Mouse (Mus musculus) left cerebral cortex, postnatal 14 days (tissue): ENCODE results near the gene Tarbp2. TPM values are rescaled to one million over a fixed set of nuclear protein-coding genes. Genes with fewer than 3 reads are reported as not detected.
A peak's percentile ranks its signal among the peaks of the same experiment; 100 is the strongest.

Experiments used
- DNase-seq, 2 experiments: peaks; one replicate each; pipeline ENCODE4 v3.0.0; 2021 to 2022; ENCODE audit warnings: low spot score in 2 of 2, mixed read lengths in 1 of 2
- intact Hi-C: fragments of 180-260 bp; cut with DNase I; formaldehyde crosslinking; loops from one replicate; pipeline ENCODE4 v1.15.1; 2025
- long read RNA-seq, 2 experiments: library from polyadenylated mRNA; stranded (forward); transcript quantifications; one replicate each; pipeline ENCODE4 v2.0.0; 2021
- total RNA-seq, 2 experiments: library from RNA; stranded (reverse); gene quantifications; 2 replicates each; pipeline ENCODE4 v1.2.3; 2021

Gene Tarbp2
- total RNA-seq: 10 to 100 TPM; 32.4 to 34.2 TPM
- long read RNA-seq, experiment 1, transcript Tarbp2-201 (9 exons, 1,523 nt): major isoform, 11 of 37 reads
- long read RNA-seq, experiment 1, partial matches to known transcripts: 11 of 37 reads
- long read RNA-seq, experiment 1, other reads (novel, unspliced or antisense): 14 of 37 reads
- long read RNA-seq, experiment 2, transcript Tarbp2-201 (9 exons, 1,523 nt): major isoform, 7 of 18 reads
- long read RNA-seq, experiment 2, partial matches to known transcripts: 3 of 18 reads
- long read RNA-seq, experiment 2, other reads (novel, unspliced or antisense): 7 of 18 reads

DNA sequence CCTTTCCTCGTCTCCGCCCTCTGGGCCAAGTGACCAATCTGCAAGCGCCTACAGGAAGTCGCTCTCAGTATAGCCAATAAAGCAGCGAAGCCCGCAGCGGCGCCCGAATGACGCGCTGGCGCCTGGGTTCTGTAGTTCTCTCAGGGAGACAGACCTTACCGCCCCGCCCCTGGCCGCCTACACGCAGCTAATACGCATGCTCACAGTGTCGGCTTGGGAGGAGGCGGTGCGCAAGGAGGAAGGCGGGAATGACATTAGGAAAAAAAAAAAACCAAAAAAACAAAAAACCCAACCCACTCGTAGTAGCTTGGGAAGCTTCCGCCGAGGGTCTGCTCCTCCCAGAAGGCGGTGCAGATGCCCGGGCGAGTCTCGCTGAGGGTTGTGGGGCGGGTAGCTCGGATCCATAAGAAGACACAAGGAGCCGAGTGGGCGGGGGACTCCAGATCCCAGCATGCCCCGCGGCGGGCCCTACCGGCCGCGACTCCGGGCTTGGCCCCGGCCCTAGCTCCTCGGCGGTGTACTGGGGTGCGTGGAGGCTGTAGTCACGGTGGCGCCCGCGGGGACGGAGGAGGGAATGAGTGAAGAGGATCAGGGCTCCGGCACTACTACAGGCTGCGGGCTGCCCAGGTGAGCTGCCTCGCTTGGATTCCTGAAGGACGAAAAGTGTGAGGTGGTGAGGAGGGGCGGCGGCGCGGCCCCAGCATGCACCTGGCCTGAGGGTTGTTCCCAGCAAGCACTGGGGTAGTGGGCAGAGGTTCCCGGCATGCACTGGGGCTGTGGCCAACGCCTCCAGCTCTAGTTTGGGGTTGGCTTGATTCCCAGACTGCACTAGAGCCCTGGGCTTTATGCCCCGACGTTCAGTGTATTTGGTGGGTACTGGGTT lies at the start of gene Tarbp2:
Tarbp2 (plus strand) TSS at position 217 of the 883 bp plus-strand sequence.
- intact Hi-C loops: no loop called here

GRCm38 (mm10) chr15:102468675-102469370 lies 49.2 kb upstream of the Tarbp2 start:
- intact Hi-C loops: no loop called here
- no peak for DNase-seq

More for the DNA sequence above, at the start of gene Tarbp2:
- DNase-seq: peak; percentile 100

GRCm38 (mm10) chr15:102470183-102470604 lies 47.8 kb upstream of the Tarbp2 start, which contains the start of gene Pcbp2:
TSS of gene Pcbp2 (plus strand) at chr15:102470539.
- intact Hi-C loops: loop anchor here (5.0 kb wide), 1 partner anchor 42 kb away; no protein-coding TSS in a partner anchor
- peak; percentile 96 to 97 for DNase-seq

DNA sequence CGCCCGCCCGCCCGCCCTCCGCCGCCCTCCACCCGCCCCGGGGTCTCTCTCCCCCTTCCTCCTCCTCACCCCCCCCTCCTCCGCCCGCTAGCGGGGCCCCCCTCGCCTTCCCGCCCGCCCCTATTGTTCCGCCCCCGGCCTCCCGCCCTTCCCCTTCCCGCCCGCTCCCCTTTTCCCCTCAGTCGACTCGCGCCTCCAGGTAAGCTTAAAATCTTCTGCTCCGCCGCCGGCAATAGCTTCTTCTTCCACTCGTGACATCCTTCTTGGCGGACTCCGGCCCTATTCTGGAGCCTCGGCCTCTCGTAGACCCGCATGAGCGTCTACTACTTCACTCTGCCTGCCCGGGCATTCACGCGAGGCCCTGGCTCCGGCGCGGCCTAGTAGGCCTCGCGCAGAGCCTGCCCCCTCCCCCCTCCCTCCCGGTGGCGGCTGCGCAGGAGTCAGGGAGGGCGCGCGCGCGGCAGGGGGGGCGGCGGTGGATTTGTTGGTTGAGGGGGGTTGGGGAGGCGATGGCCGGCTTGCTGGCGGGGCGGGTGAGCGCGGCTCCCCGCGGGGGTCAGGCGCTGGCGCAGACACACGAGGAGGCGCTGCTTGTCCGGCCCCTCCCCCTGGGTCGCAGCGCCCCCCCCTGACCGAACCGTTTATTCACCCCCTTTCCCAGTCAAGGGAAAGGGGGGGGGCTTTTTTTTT lies 47.2 kb upstream of the Tarbp2 start:
- intact Hi-C loops: loop anchor here (5.0 kb wide), 1 partner anchor 42 kb away; no protein-coding TSS in a partner anchor
- peak; percentile 77 to 80 for DNase-seq

GRCm38 (mm10) chr15:102471295-102471645 lies 46.7 kb upstream of the Tarbp2 start:
- no peak for DNase-seq
- intact Hi-C loops: loop anchor here (5.0 kb wide), 1 partner anchor 41 kb away; no protein-coding TSS in a partner anchor

DNA sequence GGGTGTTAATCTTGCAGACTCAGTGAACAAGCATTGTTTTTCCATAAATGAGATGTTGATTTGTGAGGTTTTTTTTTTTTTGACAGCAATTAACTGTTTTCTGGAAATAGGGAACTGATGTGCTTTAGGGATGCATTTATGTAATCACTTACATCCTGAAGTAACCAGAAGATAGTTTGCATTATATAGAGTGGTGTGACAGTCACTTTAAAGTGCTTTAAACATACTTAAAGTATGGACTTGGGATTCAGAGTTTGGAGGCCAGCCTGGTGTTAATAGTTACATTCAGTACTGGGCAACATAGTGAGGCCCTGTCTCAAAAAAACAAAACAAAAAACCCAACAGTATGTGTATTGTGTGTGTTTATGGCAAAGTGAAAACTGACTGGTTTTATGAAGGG lies 46.3 kb upstream of the Tarbp2 start:
- no peak for DNase-seq
- intact Hi-C loops: loop anchor here (5.0 kb wide), 1 partner anchor 41 kb away; no protein-coding TSS in a partner anchor

DNA sequence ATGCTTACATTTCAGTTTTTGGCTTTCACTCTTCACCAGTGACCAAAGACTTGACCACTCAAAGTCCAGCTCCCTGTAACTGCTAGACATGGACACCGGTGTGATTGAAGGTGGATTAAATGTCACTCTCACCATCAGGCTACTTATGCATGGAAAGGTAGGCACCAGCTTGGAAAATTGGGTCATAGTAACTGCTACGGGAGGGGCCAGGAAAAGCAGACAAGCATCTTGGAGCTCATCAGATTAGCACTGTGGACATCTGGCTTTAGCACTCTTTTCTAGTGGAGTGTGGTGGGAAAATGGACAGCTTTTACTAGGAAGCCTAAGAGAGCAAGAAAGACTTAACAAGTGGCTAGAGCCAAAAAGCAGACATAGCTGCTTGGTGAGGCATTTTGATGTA lies 44.7 kb upstream of the Tarbp2 start:
- no peak for DNase-seq
- intact Hi-C loops: loop anchor here (5.0 kb wide), 1 partner anchor 39 kb away; no protein-coding TSS in a partner anchor

- no peak for DNase-seq
- intact Hi-C loops: loop anchor here (5.0 kb wide), 1 partner anchor 38 kb away; no protein-coding TSS in a partner anchor
Measured at GRCm38 (mm10) chr15:102474520-102474919, 43.5 kb upstream of the Tarbp2 start.

GRCm38 (mm10) chr15:102483136-102483535 lies 34.9 kb upstream of the Tarbp2 start:
- DNase-seq: no peak
- intact Hi-C loops: no loop called here

GRCm38 (mm10) chr15:102485853-102486252 lies 32.1 kb upstream of the Tarbp2 start:
- no peak for DNase-seq
- intact Hi-C loops: no loop called here

DNA sequence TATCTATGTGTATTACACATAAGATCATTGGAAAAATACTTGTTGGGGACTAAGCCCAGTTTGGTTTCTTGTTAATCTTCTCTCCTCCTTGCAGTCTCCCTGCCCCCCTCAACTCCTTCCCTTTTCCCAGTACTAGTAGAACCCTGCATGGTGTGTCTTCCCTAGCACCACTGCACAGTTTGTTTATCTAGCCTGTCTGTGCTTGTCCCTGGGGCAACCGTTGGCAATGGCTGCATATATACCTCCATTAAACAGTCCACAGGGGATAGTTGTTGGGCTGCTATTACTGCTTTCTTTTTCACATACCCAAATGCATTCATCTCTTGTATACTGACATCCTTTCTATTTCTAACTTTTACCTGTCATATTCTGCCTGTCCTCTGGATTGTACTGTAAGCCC lies 30.3 kb upstream of the Tarbp2 start:
- intact Hi-C loops: no loop called here
- DNase-seq: no peak

GRCm38 (mm10) chr15:102498322-102498721 lies 19.7 kb upstream of the Tarbp2 start:
- no peak for DNase-seq
- intact Hi-C loops: no loop called here

GRCm38 (mm10) chr15:102499370-102499769 lies 18.6 kb upstream of the Tarbp2 start:
- DNase-seq: no peak
- intact Hi-C loops: no loop called here

- intact Hi-C loops: no loop called here
- no peak for DNase-seq
Measured at GRCm38 (mm10) chr15:102499851-102500250, 18.1 kb upstream of the Tarbp2 start.

DNA sequence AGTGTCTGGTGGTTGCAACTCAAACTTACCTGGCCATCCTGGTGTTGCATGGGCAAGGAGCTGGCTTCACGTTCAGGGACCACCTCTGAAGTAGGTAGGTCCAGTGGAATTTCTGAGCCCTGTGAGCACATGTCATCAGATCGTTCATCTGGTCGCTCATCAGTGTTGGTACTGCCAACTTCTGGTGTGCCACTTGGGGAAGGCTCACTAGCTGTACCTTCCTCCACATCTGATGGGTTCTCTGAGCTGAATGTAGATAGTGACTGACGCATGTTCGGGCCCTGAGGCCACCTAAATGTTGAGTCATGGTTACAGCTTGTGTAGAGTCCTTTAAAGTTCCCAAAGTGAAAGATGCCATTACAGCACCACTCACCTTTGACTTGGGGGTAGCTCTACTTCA lies 17.5 kb upstream of the Tarbp2 start:
- intact Hi-C loops: no loop called here
- DNase-seq: no peak

DNA sequence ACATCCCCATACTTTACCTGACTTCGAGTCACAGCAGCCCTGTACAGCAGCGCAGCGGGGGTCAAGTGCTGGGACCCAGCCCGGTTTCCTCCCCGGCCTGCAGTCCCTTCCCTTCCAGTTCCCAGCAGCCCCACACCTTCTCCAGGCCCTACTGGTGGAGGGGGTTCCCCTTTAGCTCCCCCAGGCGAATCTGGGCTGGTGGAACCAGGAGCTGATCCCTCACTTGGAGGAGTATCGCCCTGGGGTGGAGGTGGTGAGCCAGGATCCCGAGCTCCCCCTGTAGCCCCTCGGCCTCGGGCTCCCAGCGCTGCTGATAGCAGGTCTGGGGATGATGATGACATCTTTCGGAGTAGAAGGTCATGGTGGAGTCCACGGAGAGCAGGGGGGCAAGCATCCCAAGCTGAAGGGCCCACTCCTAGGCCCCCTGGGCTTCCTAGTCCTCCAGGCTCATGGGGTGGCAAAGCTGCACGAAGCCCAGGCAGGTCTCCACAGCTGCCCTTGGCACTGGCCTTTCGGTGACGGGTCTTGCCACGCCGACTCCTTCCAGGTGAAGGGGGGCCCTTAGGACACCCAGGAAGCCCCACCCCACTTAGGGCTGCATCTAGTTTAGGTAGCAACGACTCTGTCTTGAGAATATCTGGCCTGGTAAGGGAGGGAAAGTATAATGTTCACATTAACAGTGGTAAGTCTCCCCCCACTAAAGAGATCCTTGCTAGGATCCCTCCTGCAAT lies 16.7 kb upstream of the Tarbp2 start:
- intact Hi-C loops: no loop called here
- no peak for DNase-seq

GRCm38 (mm10) chr15:102502254-102502840 lies 15.6 kb upstream of the Tarbp2 start:
- DNase-seq: no peak
- intact Hi-C loops: no loop called here

- no peak for DNase-seq
- intact Hi-C loops: no loop called here
Measured at GRCm38 (mm10) chr15:102503447-102503846, 14.5 kb upstream of the Tarbp2 start, which contains the start of gene Gm10337. TSS of gene Gm10337 (plus strand) at chr15:102503722.
